Comparison of ENCODE assay signal across 26 mouse cellular contexts in genomic region chr19:3910206-3910605, GRCm38 (mm10). TPM values are rescaled to one million over a fixed set of nuclear protein-coding genes. Genes with fewer than 3 reads are reported as not detected.
"Had no signal": no experiment of that assay in that cellular context is flagged by ENCODE, and none has a peak within 500 bp of the region (broad histone marks: within the 10 kb centered on the region; RNA-seq: fewer than 3 reads in every experiment).

No protein-coding gene starts in this region.

- H3K27me3 ChIP-seq: limb, embryonic 13.5 days; liver, embryonic 12.5 days; liver, embryonic 15.5 days; lung, embryonic 15.5 days had no signal

- DNase-seq: kidney, postnatal 14 days; layer of hippocampus, adult 9-11 months; liver; lung, adult 18-20 months; lung, postnatal 10 days; lung, postnatal 36 days; right cerebral cortex, adult 18-20 months; right cerebral cortex, postnatal 14 days; right cerebral cortex, postnatal 4 days; thymus, postnatal 25 days had no signal

- ATAC-seq: intestine, postnatal 0 days; liver, embryonic 12.5 days; midbrain, embryonic 16.5 days had no signal

- H3K4me2 ChIP-seq: limb, embryonic 13.5 days; liver, embryonic 12.5 days; liver, embryonic 15.5 days; lung, embryonic 15.5 days; midbrain, embryonic 12.5 days had no signal

- H3K9me3 ChIP-seq: limb, embryonic 10.5 days; limb, embryonic 13.5 days; liver, embryonic 12.5 days; liver, embryonic 15.5 days; lung, embryonic 15.5 days; midbrain, embryonic 12.5 days had no signal

- H3K4me3 ChIP-seq: layer of hippocampus, adult 2 months; limb, embryonic 10.5 days; limb, embryonic 13.5 days; liver, embryonic 12.5 days; liver, embryonic 15.5 days; lung, embryonic 15.5 days; midbrain, embryonic 12.5 days; myocyte had no signal

- H3K27ac ChIP-seq: layer of hippocampus, adult 2 months; limb, embryonic 10.5 days; limb, embryonic 13.5 days; liver, embryonic 12.5 days; liver, embryonic 15.5 days; lung, embryonic 15.5 days; midbrain, embryonic 12.5 days; stomach, postnatal 0 days had no signal

- H3K9ac ChIP-seq: limb, embryonic 13.5 days; liver, embryonic 12.5 days; liver, embryonic 15.5 days; lung, embryonic 15.5 days; midbrain, embryonic 12.5 days had no signal

RNA-seq across cellular contexts. Expression of gene Aldh3b3, which starts 48.2 kb away (rescaled TPM):
- total RNA-seq: layer of hippocampus, adult 2 months; layer of hippocampus, postnatal 25 days; megakaryocyte-erythroid progenitor cell, adult 5-6 weeks; monocyte, adult 5-6 weeks had no signal
- polyA plus RNA-seq: intestine, postnatal 0 days; kidney, embryonic 14.5 days; limb, embryonic 10.5 days; liver, embryonic 12.5 days; midbrain, embryonic 12.5 days; midbrain, embryonic 16.5 days; neural tube, embryonic 14.5 days had no signal
